ENCODE assay signal across 9 mouse cellular contexts in the genomic region with DNA sequence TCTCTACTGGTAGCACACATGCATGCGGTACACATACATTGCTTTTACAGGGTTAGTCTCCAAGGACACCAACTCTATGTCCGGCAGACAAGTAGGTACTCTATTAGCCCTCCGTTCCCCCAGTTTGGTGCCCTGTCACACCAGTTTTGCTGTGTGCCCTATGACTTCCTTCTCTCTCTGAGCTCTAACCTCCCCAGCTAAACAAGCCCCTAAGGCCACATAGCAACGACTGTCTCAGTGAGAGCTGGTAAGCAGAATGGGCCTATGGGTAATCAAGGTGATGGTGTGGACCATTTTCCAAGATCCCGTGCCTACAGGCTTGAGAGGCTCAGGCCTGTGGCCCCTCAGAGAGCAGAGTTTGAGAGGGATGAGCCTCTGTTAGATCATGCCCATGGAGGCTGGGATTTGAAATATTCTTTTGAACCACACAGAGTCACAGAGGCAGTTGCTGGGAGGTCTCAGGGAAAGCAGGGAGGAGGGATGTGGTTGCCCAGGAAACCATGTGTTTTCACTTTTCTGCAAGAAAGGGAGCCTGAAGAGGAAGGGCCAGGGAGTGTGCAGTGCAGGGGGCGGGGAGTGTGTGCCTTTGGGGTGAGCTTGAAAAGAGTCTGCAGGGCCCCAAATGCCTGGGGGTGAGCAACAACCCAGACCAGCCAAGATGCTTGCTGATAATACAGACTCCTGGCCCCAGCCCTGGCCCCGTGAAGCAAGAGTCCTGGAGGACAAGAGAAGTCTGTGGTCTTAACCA. TPM values are rescaled to one million over a fixed set of nuclear protein-coding genes. Genes with fewer than 3 reads are reported as not detected.
DNase-seq lines count a peak whose midpoint lies in the region; ATAC-seq lines count a peak whose summit lies in the region.
"Had no signal": no experiment of that assay in that cellular context is flagged by ENCODE, and none has a peak within 500 bp of the region (broad histone marks: within the 10 kb centered on the region; RNA-seq: fewer than 3 reads in every experiment).

No protein-coding gene starts in this region.

- 0 out of 2 replicates have a peak, but pooled peaks have one; percentile 44 for ATAC-seq in kidney, embryonic 14.5 days (ENCODE audit: low FRiP score, low TSS enrichment)
- ATAC-seq in hindbrain, embryonic 12.5 days (ENCODE audit: low FRiP score) = peak; percentile 71; the same call in 1 of the 2 replicates
- ATAC-seq in midbrain, embryonic 12.5 days (ENCODE audit: low FRiP score, low read depth) = no peak
- ATAC-seq in CD4-positive, CD25-positive, alpha-beta regulatory T cell, adult 4 months = no peak

- intact Hi-C loops in left cerebral cortex, postnatal 4 days (cut with DNase I) = no loop called here

- no peak for DNase-seq in kidney, adult 8-10 months
- peak; percentile 82 for DNase-seq in embryo, embryonic 10 days (ENCODE audit: low spot score)
- DNase-seq in left cerebral cortex, postnatal 4 days = no peak
- DNase-seq in yolk sac, embryonic 10.5 days (ENCODE audit: low spot score) = no peak

- no peak overlapping the region for H3K4me2 ChIP-seq in kidney, embryonic 14.5 days (replicated peaks; ENCODE audit: low read depth, low read length)
- no peak overlapping the region for H3K4me2 ChIP-seq in hindbrain, embryonic 12.5 days (replicated peaks)
- H3K4me2 ChIP-seq in midbrain, embryonic 12.5 days (replicated peaks) = peak overlapping the region; percentile 12; the same call in 1 of the 2 replicates
- H3K4me2 ChIP-seq: lung, embryonic 15.5 days had no signal

- H3K36me3 ChIP-seq in kidney, embryonic 14.5 days (ENCODE audit: control insufficient read depth, insufficient read depth, low read length) = no peaks in the 10 kb centered on the region
- no peaks in the 10 kb centered on the region for H3K36me3 ChIP-seq in hindbrain, embryonic 12.5 days
- no peaks in the 10 kb centered on the region for H3K36me3 ChIP-seq in midbrain, embryonic 12.5 days
- H3K36me3 ChIP-seq: lung, embryonic 15.5 days had no signal

- 67% methylated on average over 7 of the region's 7 CpGs for WGBS in kidney, embryonic 14.5 days
- 41% methylated on average over 7 of the region's 7 CpGs for WGBS in hindbrain, embryonic 12.5 days
- 41% methylated on average over 7 of the region's 7 CpGs for WGBS in midbrain, embryonic 12.5 days

- no peak overlapping the region for H3K9ac ChIP-seq in kidney, embryonic 14.5 days (ENCODE audit: low read depth, low read length)
- no peak overlapping the region for H3K9ac ChIP-seq in hindbrain, embryonic 12.5 days
- H3K9ac ChIP-seq in midbrain, embryonic 12.5 days (replicated peaks) = no peak overlapping the region
- H3K9ac ChIP-seq: lung, embryonic 15.5 days had no signal

- H3K27ac ChIP-seq in kidney, embryonic 14.5 days (ENCODE audit: low read depth, low read length) = peak overlapping the region; percentile 33; the same call in 1 of the 2 replicates
- peak overlapping the region; percentile 46; the same call in 1 of the 2 replicates for H3K27ac ChIP-seq in hindbrain, embryonic 12.5 days
- H3K27ac ChIP-seq in midbrain, embryonic 12.5 days (replicated peaks) = peak overlapping the region; percentile 49
- H3K27ac ChIP-seq: lung, embryonic 15.5 days had no signal

- H3K27me3 ChIP-seq in kidney, embryonic 14.5 days (ENCODE audit: control insufficient read depth, insufficient read depth, low read length) = no peaks in the 10 kb centered on the region
- peaks cover 24% of the 10 kb centered on the region for H3K27me3 ChIP-seq in hindbrain, embryonic 12.5 days
- peaks cover 46% of the 10 kb centered on the region for H3K27me3 ChIP-seq in midbrain, embryonic 12.5 days
- H3K27me3 ChIP-seq: lung, embryonic 15.5 days had no signal

- H3K4me3 ChIP-seq in kidney, embryonic 14.5 days (ENCODE audit: low read length) = no peak overlapping the region
- H3K4me3 ChIP-seq in hindbrain, embryonic 12.5 days = no peak overlapping the region
- no peak overlapping the region for H3K4me3 ChIP-seq in midbrain, embryonic 12.5 days
- H3K4me3 ChIP-seq: lung, embryonic 15.5 days had no signal

- peaks cover 17% of the 10 kb centered on the region for H3K4me1 ChIP-seq in kidney, embryonic 14.5 days (ENCODE audit: control insufficient read depth, insufficient read depth, low read length)
- peaks cover 28% of the 10 kb centered on the region for H3K4me1 ChIP-seq in hindbrain, embryonic 12.5 days
- H3K4me1 ChIP-seq in midbrain, embryonic 12.5 days = peaks cover 27% of the 10 kb centered on the region

- no peaks in the 10 kb centered on the region for H3K9me3 ChIP-seq in kidney, embryonic 14.5 days (ENCODE audit: control insufficient read depth, low read length)
- no peaks in the 10 kb centered on the region for H3K9me3 ChIP-seq in hindbrain, embryonic 12.5 days (replicated peaks)
- no peaks in the 10 kb centered on the region for H3K9me3 ChIP-seq in midbrain, embryonic 12.5 days
- H3K9me3 ChIP-seq: lung, embryonic 15.5 days had no signal

RNA-seq across cellular contexts. Expression of a gene that starts 36.2 kb away (rescaled TPM):
- polyA plus RNA-seq in kidney, embryonic 14.5 days (2014; fragmentation: Nextera tagmentation; extraction: Ambion mirVana) = 12.2 and 14.3 TPM in 2 replicates
- polyA plus RNA-seq in hindbrain, embryonic 12.5 days (2016; fragmentation: Nextera tagmentation; extraction: Ambion mirVana) = 12.4 and 13.0 TPM in 2 replicates
- 7.8 TPM in 2 replicates for polyA plus RNA-seq in midbrain, embryonic 12.5 days (2016; fragmentation: Nextera tagmentation; extraction: Ambion mirVana)
- polyA plus RNA-seq in CD4-positive, CD25-positive, alpha-beta regulatory T cell, adult 4 months (2017; shearing (Covaris generic)) = under 1 TPM in 1 of 2 experiments, not detected in 1; 0.11 TPM
- 1 to 10 TPM; 2.0 to 2.3 TPM for total RNA-seq in left cerebral cortex, postnatal 4 days (2021)

RNA-seq across cellular contexts. Expression of a gene that starts 58.9 kb away (rescaled TPM):
- polyA plus RNA-seq in kidney, embryonic 14.5 days (2014; fragmentation: Nextera tagmentation; extraction: Ambion mirVana) = 0.16 and 0.19 TPM in 2 replicates
- polyA plus RNA-seq in hindbrain, embryonic 12.5 days (2016; fragmentation: Nextera tagmentation; extraction: Ambion mirVana) = not detected in 2 replicates
- not detected in 2 replicates for polyA plus RNA-seq in midbrain, embryonic 12.5 days (2016; fragmentation: Nextera tagmentation; extraction: Ambion mirVana)
- not detected for polyA plus RNA-seq in CD4-positive, CD25-positive, alpha-beta regulatory T cell, adult 4 months (2017; shearing (Covaris generic))
- not detected for total RNA-seq in left cerebral cortex, postnatal 4 days (2021)
- polyA plus RNA-seq: lung, embryonic 15.5 days had no signal

Comparison
In these comparisons a context has a peak if more than half of its experiments do, and no peak if none do; other contexts are left out.
1. ATAC-seq: peak in kidney, embryonic 14.5 days (single experiment) and hindbrain, embryonic 12.5 days (single experiment); none in midbrain, embryonic 12.5 days (single experiment) and CD4-positive, CD25-positive, alpha-beta regulatory T cell, adult 4 months (single experiment).
2. Peak in every context shown above with its lines, with median percentiles within 50 percentile points of each other: H3K27ac ChIP-seq.